Mouse (Mus musculus): Measurements from ENCODE around the gene Kif13a. TPM values are rescaled to one million over a fixed set of nuclear protein-coding genes. Genes with fewer than 3 reads are reported as not detected.

The Kif13a gene
- polyA plus RNA-seq, 1 experiment from 2014 or later = 17.9 TPM

- H3K4me2 ChIP-seq = no peak overlapping the region
- H3K27ac ChIP-seq = no peak overlapping the region
- H3K27me3 ChIP-seq (replicated peaks) = no peaks in the 10 kb centered on the region
- H3K9me3 ChIP-seq = no peaks in the 10 kb centered on the region
- peaks cover 8% of the 10 kb centered on the region; the same call in 1 of the 2 replicates for H3K4me1 ChIP-seq
- WGBS = 94% methylated on average over 4 of the region's 4 CpGs
- no peak overlapping the region for H3K4me3 ChIP-seq (replicated peaks)
- peaks cover 12% of the 10 kb centered on the region for H3K36me3 ChIP-seq
- no peak overlapping the region for H3K9ac ChIP-seq
- no peak for ATAC-seq (ENCODE audit: insufficient read depth, low FRiP score, low read depth)
Measured at GRCm38 (mm10) chr13:46823271-46823670, 106.4 kb downstream of the Kif13a start.

- Histone ChIP-seq H3K36me3 (peaks cover 10% of the 10 kb centered on the region), H3K4me3 (replicated peaks) (no peak overlapping the region), H3K9me3 (no peaks in the 10 kb centered on the region), H3K4me2 (no peak overlapping the region), H3K4me1 (peaks cover 8% of the 10 kb centered on the region; the same call in 1 of the 2 replicates), H3K9ac (no peak overlapping the region), H3K27ac (no peak overlapping the region), H3K27me3 (replicated peaks) (no peaks in the 10 kb centered on the region)
- WGBS = 82% methylated on average over 8 of the region's 8 CpGs
- ATAC-seq (ENCODE audit: insufficient read depth, low FRiP score, low read depth) = no peak
Measured at GRCm38 (mm10) chr13:46822200-46822599, 107.5 kb downstream of the Kif13a start.

GRCm38 (mm10) chr13:46819729-46820223, 109.9 kb downstream of the Kif13a start:
- 52% methylated on average over 13 of the region's 13 CpGs for WGBS
- no peak overlapping the region for H3K9ac ChIP-seq
- no peak overlapping the region for H3K4me2 ChIP-seq
- H3K27me3 ChIP-seq (replicated peaks) = no peaks in the 10 kb centered on the region
- no peaks in the 10 kb centered on the region for H3K9me3 ChIP-seq
- ATAC-seq (ENCODE audit: insufficient read depth, low FRiP score, low read depth) = no peak
- no peak overlapping the region for H3K4me3 ChIP-seq (replicated peaks)
- peaks cover 8% of the 10 kb centered on the region; the same call in 1 of the 2 replicates for H3K4me1 ChIP-seq
- H3K27ac ChIP-seq = no peak overlapping the region
- peaks cover 8% of the 10 kb centered on the region; the same call in 1 of the 2 replicates for H3K36me3 ChIP-seq

GRCm38 (mm10) chr13:46819202-46819728, 110.4 kb downstream of the Kif13a start:
- H3K27ac ChIP-seq = no peak overlapping the region
- 37% methylated on average over 8 of the region's 8 CpGs for WGBS
- no peak overlapping the region for H3K4me3 ChIP-seq (replicated peaks)
- no peak overlapping the region for H3K9ac ChIP-seq
- H3K9me3 ChIP-seq = no peaks in the 10 kb centered on the region
- H3K4me1 ChIP-seq = peaks cover 8% of the 10 kb centered on the region; the same call in 1 of the 2 replicates
- no peak for ATAC-seq (ENCODE audit: insufficient read depth, low FRiP score, low read depth)
- peaks cover 4% of the 10 kb centered on the region; the same call in 1 of the 2 replicates for H3K36me3 ChIP-seq
- H3K27me3 ChIP-seq (replicated peaks) = no peaks in the 10 kb centered on the region
- no peak overlapping the region for H3K4me2 ChIP-seq

- Histone ChIP-seq H3K27me3 (replicated peaks) (no peaks in the 10 kb centered on the region), H3K9ac (no peak overlapping the region), H3K36me3 (peaks cover 4% of the 10 kb centered on the region; the same call in 1 of the 2 replicates), H3K4me3 (replicated peaks) (no peak overlapping the region), H3K9me3 (no peaks in the 10 kb centered on the region), H3K4me1 (peaks cover 8% of the 10 kb centered on the region; the same call in 1 of the 2 replicates), H3K4me2 (no peak overlapping the region), H3K27ac (no peak overlapping the region)
- ATAC-seq (ENCODE audit: insufficient read depth, low FRiP score, low read depth) = no peak
- WGBS = 53% methylated on average over 9 of the region's 9 CpGs
Measured at GRCm38 (mm10) chr13:46818374-46818773, 111.3 kb downstream of the Kif13a start.

- H3K9me3 ChIP-seq = no peaks in the 10 kb centered on the region
- H3K4me3 ChIP-seq (replicated peaks) = no peak overlapping the region
- no peak overlapping the region for H3K27ac ChIP-seq
- no peaks in the 10 kb centered on the region for H3K27me3 ChIP-seq (replicated peaks)
- H3K36me3 ChIP-seq = 0 out of 2 replicates have a peak, but pooled peaks cover 13% of the 10 kb centered on the region
- H3K4me2 ChIP-seq = no peak overlapping the region
- no peak overlapping the region for H3K9ac ChIP-seq
- no peaks in the 10 kb centered on the region for H3K4me1 ChIP-seq
- 88% methylated on average over 15 of the region's 15 CpGs for WGBS
- ATAC-seq (ENCODE audit: insufficient read depth, low FRiP score, low read depth) = no peak
Measured at GRCm38 (mm10) chr13:46812648-46813184, 117.0 kb downstream of the Kif13a start.

GRCm38 (mm10) chr13:46811696-46812095, 118.0 kb downstream of the Kif13a start:
- WGBS = 52% methylated on average over 9 of the region's 9 CpGs

GRCm38 (mm10) chr13:46810613-46811012, 119.1 kb downstream of the Kif13a start:
- no peak overlapping the region for H3K4me2 ChIP-seq
- no peaks in the 10 kb centered on the region for H3K27me3 ChIP-seq (replicated peaks)
- H3K9ac ChIP-seq = no peak overlapping the region
- no peaks in the 10 kb centered on the region for H3K9me3 ChIP-seq
- no peak overlapping the region for H3K27ac ChIP-seq
- no peak for ATAC-seq (ENCODE audit: insufficient read depth, low FRiP score, low read depth)
- 0 out of 2 replicates have a peak, but pooled peaks cover 9% of the 10 kb centered on the region for H3K36me3 ChIP-seq
- no peaks in the 10 kb centered on the region for H3K4me1 ChIP-seq
- H3K4me3 ChIP-seq (replicated peaks) = no peak overlapping the region
- 96% methylated on average over 17 of the region's 17 CpGs for WGBS

More at GRCm38 (mm10) chr13:46811696-46812095, 118.0 kb downstream of the Kif13a start:
- no peak overlapping the region for H3K4me2 ChIP-seq
- H3K27me3 ChIP-seq (replicated peaks) = no peaks in the 10 kb centered on the region
- ATAC-seq (ENCODE audit: insufficient read depth, low FRiP score, low read depth) = no peak
- no peak overlapping the region for H3K4me3 ChIP-seq (replicated peaks)
- no peaks in the 10 kb centered on the region for H3K9me3 ChIP-seq
- H3K9ac ChIP-seq = no peak overlapping the region
- H3K27ac ChIP-seq = no peak overlapping the region
- H3K4me1 ChIP-seq = no peaks in the 10 kb centered on the region
- H3K36me3 ChIP-seq = 0 out of 2 replicates have a peak, but pooled peaks cover 13% of the 10 kb centered on the region

GRCm38 (mm10) chr13:46810098-46810497, 119.6 kb downstream of the Kif13a start:
- ATAC-seq (ENCODE audit: insufficient read depth, low FRiP score, low read depth) = no peak
- 0 out of 2 replicates have a peak, but pooled peaks cover 9% of the 10 kb centered on the region for H3K36me3 ChIP-seq

GRCm38 (mm10) chr13:46807901-46808300, 121.8 kb downstream of the Kif13a start:
- Histone ChIP-seq H3K4me1 (no peaks in the 10 kb centered on the region), H3K36me3 (0 out of 2 replicates have a peak, but pooled peaks cover 6% of the 10 kb centered on the region), H3K27ac (no peak overlapping the region), H3K9me3 (no peaks in the 10 kb centered on the region), H3K27me3 (replicated peaks) (no peaks in the 10 kb centered on the region), H3K4me3 (replicated peaks) (no peak overlapping the region), H3K9ac (no peak overlapping the region), H3K4me2 (no peak overlapping the region)
- 84% methylated on average over 11 of the region's 11 CpGs for WGBS
- no peak for ATAC-seq (ENCODE audit: insufficient read depth, low FRiP score, low read depth)

More at GRCm38 (mm10) chr13:46810098-46810497, 119.6 kb downstream of the Kif13a start:
- no peak overlapping the region for H3K4me3 ChIP-seq (replicated peaks)
- H3K27me3 ChIP-seq (replicated peaks) = no peaks in the 10 kb centered on the region
- no peaks in the 10 kb centered on the region for H3K9me3 ChIP-seq
- no peak overlapping the region for H3K27ac ChIP-seq
- H3K4me2 ChIP-seq = no peak overlapping the region
- H3K9ac ChIP-seq = no peak overlapping the region
- no peaks in the 10 kb centered on the region for H3K4me1 ChIP-seq
- WGBS = 90% methylated on average over 12 of the region's 12 CpGs

GRCm38 (mm10) chr13:46801196-46801595, 128.5 kb downstream of the Kif13a start:
- H3K9ac ChIP-seq = no peak overlapping the region
- no peak overlapping the region for H3K4me2 ChIP-seq
- H3K4me1 ChIP-seq = no peaks in the 10 kb centered on the region
- H3K27me3 ChIP-seq (replicated peaks) = no peaks in the 10 kb centered on the region
- 93% methylated on average over 13 of the region's 13 CpGs for WGBS
- H3K36me3 ChIP-seq = 0 out of 2 replicates have a peak, but pooled peaks cover 3% of the 10 kb centered on the region
- H3K27ac ChIP-seq = no peak overlapping the region
- no peak for ATAC-seq (ENCODE audit: insufficient read depth, low FRiP score, low read depth)
- H3K9me3 ChIP-seq = no peaks in the 10 kb centered on the region
- no peak overlapping the region for H3K4me3 ChIP-seq (replicated peaks)

- Histone ChIP-seq H3K27ac (no peak overlapping the region), H3K27me3 (replicated peaks) (no peaks in the 10 kb centered on the region), H3K4me2 (no peak overlapping the region), H3K4me3 (replicated peaks) (no peak overlapping the region), H3K9me3 (no peaks in the 10 kb centered on the region), H3K9ac (no peak overlapping the region), H3K36me3 (peaks cover 8% of the 10 kb centered on the region; the same call in 1 of the 2 replicates), H3K4me1 (no peaks in the 10 kb centered on the region)
- 34% methylated on average over 4 of the region's 4 CpGs for WGBS
- no peak for ATAC-seq (ENCODE audit: insufficient read depth, low FRiP score, low read depth)
Measured at GRCm38 (mm10) chr13:46798156-46798555, 131.5 kb downstream of the Kif13a start.

Data from stomach, embryonic 15.5 days (tissue).